23 mouse cellular contexts compared by ENCODE assay signal in the genomic region with DNA sequence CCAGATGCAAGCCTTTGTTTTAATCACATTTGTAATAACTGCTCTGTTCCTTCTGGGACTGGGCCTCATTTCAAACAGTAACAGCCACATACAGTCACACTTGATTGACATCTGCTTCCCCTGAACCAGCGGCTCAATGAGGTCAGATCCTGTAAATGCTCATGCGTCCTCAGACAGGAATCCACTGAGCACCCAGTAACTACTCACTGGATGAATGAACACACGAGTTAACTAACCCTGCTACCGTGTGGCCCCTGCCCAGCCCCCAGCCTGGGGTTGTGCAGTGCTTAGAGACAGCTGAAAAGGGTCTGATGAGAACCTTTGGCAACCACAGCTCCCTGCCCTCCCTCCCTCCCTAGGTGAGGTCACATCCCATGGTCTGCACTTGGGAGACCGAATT. TPM values are rescaled to one million over a fixed set of nuclear protein-coding genes. Genes with fewer than 3 reads are reported as not detected.
"Had no signal": no experiment of that assay in that cellular context is flagged by ENCODE, and none has a peak within 500 bp of the region (broad histone marks: within the 10 kb centered on the region; RNA-seq: fewer than 3 reads in every experiment).

No protein-coding gene starts in this region.

- ATAC-seq: intestine, embryonic 15.5 days; lung, postnatal 0 days had no signal

- H3K4me1 ChIP-seq: intestine, embryonic 15.5 days; limb, embryonic 10.5 days; limb, embryonic 13.5 days; liver, embryonic 13.5 days; stomach, embryonic 15.5 days had no signal

- H3K9ac ChIP-seq: intestine, embryonic 15.5 days; limb, embryonic 13.5 days; liver, embryonic 13.5 days; lung, embryonic 14.5 days; stomach, embryonic 15.5 days had no signal

- DNase-seq: kidney, adult 11 months; kidney, postnatal 14 days; layer of hippocampus, adult 9-11 months; liver; liver, embryonic 13.5 days; lung, embryonic 14.5 days; midbrain, embryonic 14.5 days; right cerebral cortex, postnatal 25 days; spleen, adult 18-20 months; thymus, postnatal 25 days had no signal

- H3K9me3 ChIP-seq: intestine, embryonic 15.5 days; limb, embryonic 10.5 days; limb, embryonic 13.5 days; liver, embryonic 13.5 days; stomach, embryonic 15.5 days had no signal

- H3K4me3 ChIP-seq: intestine, embryonic 15.5 days; layer of hippocampus, adult 2 months; limb, embryonic 10.5 days; limb, embryonic 13.5 days; liver, embryonic 13.5 days; stomach, embryonic 15.5 days had no signal

- H3K27me3 ChIP-seq: intestine, embryonic 15.5 days; liver, embryonic 13.5 days; stomach, embryonic 15.5 days had no signal

- H3K4me2 ChIP-seq: intestine, embryonic 15.5 days; limb, embryonic 13.5 days; liver, embryonic 13.5 days; lung, embryonic 14.5 days; stomach, embryonic 15.5 days had no signal

- H3K27ac ChIP-seq: intestine, embryonic 15.5 days; layer of hippocampus, adult 2 months; limb, embryonic 10.5 days; limb, embryonic 13.5 days; liver, embryonic 13.5 days; macrophage; stomach, embryonic 15.5 days had no signal

- H3K36me3 ChIP-seq: intestine, embryonic 15.5 days; limb, embryonic 10.5 days; limb, embryonic 13.5 days; liver, embryonic 13.5 days; stomach, embryonic 15.5 days had no signal

RNA-seq across cellular contexts. Expression of gene Kcnk18, which starts 13.8 kb away (rescaled TPM):
- polyA plus RNA-seq: intestine, embryonic 15.5 days; large intestine, adult 2 months; limb, embryonic 10.5 days; liver, embryonic 13.5 days; liver, embryonic 16.5 days; lung, embryonic 14.5 days; lung, postnatal 0 days; macrophage; midbrain, embryonic 14.5 days; midbrain, postnatal 0 days; neural tube, embryonic 11.5 days; neural tube, embryonic 14.5 days; stomach, embryonic 15.5 days; thymus, postnatal 0 days had no signal
